Mouse (Mus musculus) heart, embryonic 16.5 days (tissue): ENCODE results near the gene Thada. TPM values are rescaled to one million over a fixed set of nuclear protein-coding genes. Genes with fewer than 3 reads are reported as not detected.

ENCODE experiments used
- ATAC-seq: fragments of 200-750 bp; cut with Nextera tagmentation; replicated peaks from 2 replicates; pipeline ENCODE4 v1.8.0; 2017; ENCODE audit warnings: moderate number of reproducible peaks; ENCODE audit not compliant: insufficient read depth, low FRiP score; ENCODE audit errors: extremely low read depth
- H3K27ac ChIP-seq: fragments of 300-500 bp; sonication (generic); 2 replicates; pipeline ENCODE4 v1.5.1; 2014; ENCODE audit warnings: mild to moderate bottlenecking, low read length, control low read depth, moderate library complexity
- H3K27me3 ChIP-seq: fragments of 300-500 bp; sonication (generic); 2 replicates; pipeline ENCODE4 v1.6.1; 2014; ENCODE audit warnings: low read length, mixed read lengths; ENCODE audit not compliant: control insufficient read depth, insufficient read depth
- H3K36me3 ChIP-seq: fragments of 300-500 bp; sonication (generic); 2 replicates; pipeline ENCODE4 v1.6.1; 2014; ENCODE audit not compliant: control insufficient read depth, insufficient read depth
- H3K4me1 ChIP-seq: fragments of 300-500 bp; sonication (generic); 2 replicates; pipeline ENCODE4 v1.6.1; 2014; ENCODE audit warnings: low read length, mixed read lengths; ENCODE audit not compliant: control insufficient read depth, insufficient read depth
- H3K4me2 ChIP-seq: fragments of 300-500 bp; sonication (generic); 2 replicates; pipeline ENCODE4 v1.6.1; 2014; ENCODE audit warnings: low read depth, mild to moderate bottlenecking, control low read depth, low read length
- H3K4me3 ChIP-seq: fragments of 300-500 bp; sonication (generic); 2 replicates; pipeline ENCODE4 v1.5.1; 2014; ENCODE audit warnings: mild to moderate bottlenecking, control low read depth, low read length
- H3K9ac ChIP-seq: fragments of 300-500 bp; sonication (generic); 2 replicates; pipeline ENCODE4 v1.6.1; 2014; ENCODE audit warnings: low read length, control low read depth
- H3K9me3 ChIP-seq: fragments of 300-500 bp; sonication (generic); replicated peaks from 2 replicates; pipeline ENCODE4 v1.6.1; 2016; ENCODE audit warnings: low read length; ENCODE audit not compliant: control insufficient read depth
- WGBS: fragments of 180-500 bp; shearing (Covaris S2); extraction: QIAGEN DNeasy Blood & Tissue Kit; methylation state at CpG from one replicate; pipeline ENCODE4 v1.1.7; 2014; 5-methylcytosine and 5-hydroxymethylcytosine counted together
- polyA plus RNA-seq: library from polyadenylated mRNA; unstranded; fragments of >200 nt; fragmentation: Nextera tagmentation; extraction: Ambion mirVana; gene quantifications from 2 replicates; pipeline ENCODE4 v1.2.1, GENCODE M21; 2015

The Thada gene
- polyA plus RNA-seq, 1 experiment from 2014 or later, result 4.8 TPM

- Histone ChIP-seq H3K27ac (no peak overlapping the region), H3K9ac (no peak overlapping the region), H3K9me3 (peaks cover 2% of the 10 kb centered on the region; the same call in 1 of the 2 replicates), H3K4me1 (peaks cover 14% of the 10 kb centered on the region), H3K27me3 (no peaks in the 10 kb centered on the region), H3K4me2 (no peak overlapping the region), H3K4me3 (no peak overlapping the region), H3K36me3 (peaks cover 28% of the 10 kb centered on the region)
- 69% methylated on average over 4 of the region's 4 CpGs for WGBS
- no peak for ATAC-seq
Observed at GRCm38 (mm10) chr17:84422001-84422785, 43.8 kb downstream of the Thada start.

- 92% methylated on average over 4 of the region's 4 CpGs for WGBS
- no peak for ATAC-seq
Observed at GRCm38 (mm10) chr17:84421042-84421441, 45.0 kb downstream of the Thada start.

GRCm38 (mm10) chr17:84420276-84420639, 45.7 kb downstream of the Thada start:
- peak overlapping the region; percentile 26; the same call in 1 of the 2 replicates for H3K4me2 ChIP-seq
- ATAC-seq, result no peak

More at GRCm38 (mm10) chr17:84421042-84421441, 45.0 kb downstream of the Thada start:
- Histone ChIP-seq H3K9ac (no peak overlapping the region), H3K4me1 (peaks cover 14% of the 10 kb centered on the region), H3K27me3 (no peaks in the 10 kb centered on the region), H3K4me3 (no peak overlapping the region), H3K4me2 (no peak overlapping the region), H3K9me3 (peaks cover 2% of the 10 kb centered on the region; the same call in 1 of the 2 replicates), H3K36me3 (peaks cover 23% of the 10 kb centered on the region), H3K27ac (no peak overlapping the region)

GRCm38 (mm10) chr17:84419326-84420275, 46.4 kb downstream of the Thada start:
- H3K27me3 ChIP-seq, result no peaks in the 10 kb centered on the region
- peaks cover 2% of the 10 kb centered on the region; the same call in 1 of the 2 replicates for H3K9me3 ChIP-seq
- peak overlapping the region; percentile 26; the same call in 1 of the 2 replicates for H3K4me2 ChIP-seq
- WGBS, result 38% methylated on average over 11 of the region's 11 CpGs
- H3K4me3 ChIP-seq, result no peak overlapping the region
- H3K9ac ChIP-seq, result peak overlapping the region; percentile 51; the same call in 1 of the 2 replicates
- H3K36me3 ChIP-seq, result peaks cover 12% of the 10 kb centered on the region
- H3K27ac ChIP-seq, result peak overlapping the region; percentile 74
- ATAC-seq, result peak; percentile 82
- peaks cover 14% of the 10 kb centered on the region for H3K4me1 ChIP-seq

More at GRCm38 (mm10) chr17:84420276-84420639, 45.7 kb downstream of the Thada start:
- Histone ChIP-seq H3K27ac (peak overlapping the region; percentile 74), H3K4me1 (peaks cover 14% of the 10 kb centered on the region), H3K9me3 (peaks cover 2% of the 10 kb centered on the region; the same call in 1 of the 2 replicates), H3K4me3 (no peak overlapping the region), H3K27me3 (no peaks in the 10 kb centered on the region), H3K9ac (peak overlapping the region; percentile 51; the same call in 1 of the 2 replicates), H3K36me3 (peaks cover 17% of the 10 kb centered on the region)
- 42% methylated on average over 3 of the region's 3 CpGs for WGBS

- Histone ChIP-seq H3K4me3 (no peak overlapping the region), H3K9me3 (peaks cover under 1% of the 10 kb centered on the region; the same call in 1 of the 2 replicates), H3K27ac (no peak overlapping the region), H3K4me1 (peaks cover 14% of the 10 kb centered on the region), H3K36me3 (peaks cover 1% of the 10 kb centered on the region; the same call in 1 of the 2 replicates), H3K4me2 (no peak overlapping the region), H3K9ac (no peak overlapping the region), H3K27me3 (no peaks in the 10 kb centered on the region)
- ATAC-seq, result no peak
- WGBS, result 84% methylated on average over 3 of the region's 3 CpGs
Observed at GRCm38 (mm10) chr17:84415936-84416335, 50.1 kb downstream of the Thada start.

- WGBS, result 92% methylated on average over 1 of the region's 1 CpGs
Observed at GRCm38 (mm10) chr17:84408731-84409130, 57.3 kb downstream of the Thada start.

GRCm38 (mm10) chr17:84405616-84406015, 60.4 kb downstream of the Thada start:
- H3K27me3 ChIP-seq, result no peaks in the 10 kb centered on the region
- ATAC-seq, result no peak
- no peaks in the 10 kb centered on the region for H3K9me3 ChIP-seq
- WGBS, result 62% methylated on average over 6 of the region's 6 CpGs
- H3K4me1 ChIP-seq, result peaks cover 6% of the 10 kb centered on the region
- H3K9ac ChIP-seq, result no peak overlapping the region
- H3K4me3 ChIP-seq, result no peak overlapping the region
- H3K36me3 ChIP-seq, result no peaks in the 10 kb centered on the region
- no peak overlapping the region for H3K4me2 ChIP-seq
- H3K27ac ChIP-seq, result no peak overlapping the region

More at GRCm38 (mm10) chr17:84408731-84409130, 57.3 kb downstream of the Thada start:
- H3K27ac ChIP-seq, result no peak overlapping the region
- H3K9ac ChIP-seq, result no peak overlapping the region
- H3K9me3 ChIP-seq, result no peaks in the 10 kb centered on the region
- no peak for ATAC-seq
- no peak overlapping the region for H3K4me2 ChIP-seq
- H3K4me3 ChIP-seq, result no peak overlapping the region
- no peaks in the 10 kb centered on the region for H3K27me3 ChIP-seq
- H3K36me3 ChIP-seq, result no peaks in the 10 kb centered on the region
- peaks cover 6% of the 10 kb centered on the region for H3K4me1 ChIP-seq

GRCm38 (mm10) chr17:84401796-84402195, 64.2 kb downstream of the Thada start:
- Histone ChIP-seq H3K4me2 (no peak overlapping the region), H3K9ac (no peak overlapping the region), H3K27me3 (no peaks in the 10 kb centered on the region), H3K4me1 (peaks cover 6% of the 10 kb centered on the region), H3K36me3 (peaks cover 11% of the 10 kb centered on the region), H3K4me3 (no peak overlapping the region), H3K27ac (no peak overlapping the region), H3K9me3 (no peaks in the 10 kb centered on the region)
- no peak for ATAC-seq
- 92% methylated on average over 5 of the region's 5 CpGs for WGBS
